Mouse (Mus musculus) heart, embryonic 15.5 days (tissue): ENCODE measurements around the gene Slc4a2. TPM values are rescaled to one million over a fixed set of nuclear protein-coding genes. Genes with fewer than 3 reads are reported as not detected.

Experiments
- ATAC-seq: fragments of 200-750 bp; cut with Nextera tagmentation; replicated peaks from 2 replicates; pipeline ENCODE4 v1.8.0; 2017; ENCODE audit warnings: low read depth, moderate TSS enrichment; ENCODE audit not compliant: insufficient number of reproducible peaks, insufficient read depth, low FRiP score
- H3K27ac ChIP-seq: fragments of 300-500 bp; sonication (generic); 2 replicates; pipeline ENCODE4 v1.5.1; 2015; ENCODE audit warnings: mild to moderate bottlenecking, inconsistent platforms
- H3K27me3 ChIP-seq: fragments of 300-500 bp; sonication (generic); 2 replicates; pipeline ENCODE4 v1.6.1; 2015; ENCODE audit warnings: inconsistent platforms
- H3K36me3 ChIP-seq: fragments of 300-500 bp; sonication (generic); 2 replicates; pipeline ENCODE4 v1.6.1; 2015; ENCODE audit warnings: mild to moderate bottlenecking, inconsistent platforms
- H3K4me1 ChIP-seq: fragments of 300-500 bp; sonication (generic); replicated peaks from 2 replicates; pipeline ENCODE4 v1.6.1; 2015; ENCODE audit warnings: inconsistent platforms
- H3K4me2 ChIP-seq: fragments of 300-500 bp; sonication (generic); 2 replicates; pipeline ENCODE4 v1.6.1; 2015; ENCODE audit warnings: inconsistent platforms, mild to moderate bottlenecking, moderate library complexity
- H3K4me3 ChIP-seq: fragments of 300-500 bp; sonication (generic); 2 replicates; pipeline ENCODE4 v1.5.1; 2015; ENCODE audit warnings: mild to moderate bottlenecking, inconsistent platforms
- H3K9ac ChIP-seq: fragments of 300-500 bp; sonication (generic); 2 replicates; pipeline ENCODE4 v1.6.1; 2015; ENCODE audit warnings: mild to moderate bottlenecking, inconsistent platforms
- H3K9me3 ChIP-seq: fragments of 300-500 bp; sonication (generic); replicated peaks from 2 replicates; pipeline ENCODE4 v1.6.1; 2016; ENCODE audit warnings: inconsistent platforms
- WGBS: fragments of 180-500 bp; shearing (Covaris S2); methylation state at CpG from one replicate; pipeline ENCODE4 v1.1.7; 2015; ENCODE audit warnings: mixed read lengths; 5-methylcytosine and 5-hydroxymethylcytosine counted together
- polyA plus RNA-seq: library from polyadenylated mRNA; unstranded; fragments of >200 nt; fragmentation: Nextera tagmentation; extraction: Ambion mirVana; gene quantifications from 2 replicates; pipeline ENCODE4 v1.2.1, GENCODE M21; 2015

Slc4a2 gene
- polyA plus RNA-seq, 1 experiment from 2014 or later, result 25.6 TPM

DNA sequence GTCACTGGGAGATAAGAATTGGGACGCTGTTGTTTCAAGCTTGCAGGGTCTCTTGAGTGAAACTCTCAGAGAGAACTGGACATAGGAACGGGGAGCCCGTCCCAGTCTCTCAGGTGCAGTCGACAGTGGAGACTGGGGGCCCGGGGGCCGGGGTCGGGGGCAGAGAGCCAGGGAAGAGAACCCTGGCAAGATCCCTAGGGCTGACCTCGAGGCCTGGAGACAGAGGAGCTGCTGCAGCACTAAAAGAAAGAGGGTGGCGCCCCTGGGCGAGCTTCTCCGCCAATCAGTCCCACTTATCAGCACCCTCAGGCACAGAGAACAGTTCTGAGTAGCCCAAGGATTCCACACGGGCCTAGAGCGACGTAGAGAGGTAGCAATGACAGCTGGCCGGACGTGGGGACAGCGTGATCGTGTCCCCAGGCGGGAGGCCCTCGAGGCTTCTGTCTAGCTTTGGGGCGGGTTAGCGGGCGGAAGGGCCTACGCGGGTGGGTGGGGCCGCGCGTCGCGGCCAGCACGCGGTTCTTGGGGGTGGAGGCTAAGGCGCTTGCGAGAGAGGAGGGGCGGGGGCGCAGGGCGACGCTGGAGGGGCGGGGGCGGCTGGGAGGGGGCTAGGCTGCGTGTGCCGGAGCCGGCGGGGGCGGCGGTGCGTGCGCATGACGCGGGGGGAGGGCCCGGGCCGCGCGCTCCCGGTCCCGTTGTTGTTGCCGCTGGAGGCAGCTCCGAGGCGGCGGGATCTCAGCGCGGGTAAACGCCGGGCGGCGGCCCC lies 27.8 kb downstream of the Slc4a2 start:
- no peaks in the 10 kb centered on the region for H3K27me3 ChIP-seq
- ATAC-seq, result peak; percentile 79
- H3K9ac ChIP-seq, result peak overlapping the region; percentile 86
- H3K27ac ChIP-seq, result peak overlapping the region; percentile 95
- peaks cover 55% of the 10 kb centered on the region for H3K4me1 ChIP-seq
- 4% methylated on average over 38 of the region's 66 CpGs for WGBS
- peak overlapping the region; percentile 84 for H3K4me2 ChIP-seq
- peak overlapping the region; percentile 65 for H3K4me3 ChIP-seq
- no peaks in the 10 kb centered on the region for H3K9me3 ChIP-seq
- no peaks in the 10 kb centered on the region for H3K36me3 ChIP-seq

DNA sequence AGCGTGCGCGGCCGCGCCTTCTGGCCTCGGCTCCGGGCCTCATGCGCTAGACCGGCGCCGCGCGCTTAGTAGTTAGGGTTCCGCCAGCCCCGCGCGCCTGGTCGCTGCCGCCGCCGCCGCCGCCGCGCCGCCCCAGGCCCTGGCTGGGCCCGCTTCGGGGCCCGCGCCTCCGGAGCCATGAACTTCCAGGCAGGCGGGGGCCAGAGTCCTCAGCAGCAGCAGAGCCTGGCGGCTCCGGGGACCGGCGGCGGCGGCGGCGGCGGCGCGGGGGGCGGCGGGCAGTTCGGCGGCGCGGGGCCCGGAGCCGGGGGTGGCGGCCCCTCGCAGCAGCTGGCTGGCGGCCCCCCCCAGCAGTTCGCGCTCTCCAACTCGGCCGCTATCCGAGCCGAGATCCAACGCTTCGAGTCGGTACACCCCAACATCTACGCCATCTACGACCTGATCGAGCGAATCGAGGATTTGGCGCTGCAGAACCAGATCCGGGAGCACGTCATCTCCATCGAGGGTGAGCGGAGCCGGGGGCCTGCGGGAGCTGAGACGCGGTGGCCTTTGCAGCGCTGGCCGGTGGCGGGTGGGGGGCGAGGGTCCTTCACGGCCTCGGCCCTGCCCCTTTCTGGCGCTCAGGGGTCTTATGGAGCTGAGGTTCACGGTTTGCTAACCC lies 28.5 kb downstream of the Slc4a2 start, which contains the start of gene Agap3:
Gene Agap3 (plus strand): TSS at position 148 of the 661 bp plus-strand sequence.
- ATAC-seq, result peak; percentile 19
- Histone ChIP-seq H3K4me2 (peak within 1 kb of the TSS; percentile 84), H3K27me3 (no peaks in the 10 kb centered on the region), H3K36me3 (no peaks in the 10 kb centered on the region), H3K4me1 (peaks cover 50% of the 10 kb centered on the region), H3K9ac (peak within 1 kb of the TSS; percentile 86), H3K27ac (peak within 1 kb of the TSS; percentile 95), H3K9me3 (no peaks in the 10 kb centered on the region), H3K4me3 (peak within 1 kb of the TSS; percentile 65)
- under 1% methylated on average over 72 of the region's 85 CpGs for WGBS

DNA sequence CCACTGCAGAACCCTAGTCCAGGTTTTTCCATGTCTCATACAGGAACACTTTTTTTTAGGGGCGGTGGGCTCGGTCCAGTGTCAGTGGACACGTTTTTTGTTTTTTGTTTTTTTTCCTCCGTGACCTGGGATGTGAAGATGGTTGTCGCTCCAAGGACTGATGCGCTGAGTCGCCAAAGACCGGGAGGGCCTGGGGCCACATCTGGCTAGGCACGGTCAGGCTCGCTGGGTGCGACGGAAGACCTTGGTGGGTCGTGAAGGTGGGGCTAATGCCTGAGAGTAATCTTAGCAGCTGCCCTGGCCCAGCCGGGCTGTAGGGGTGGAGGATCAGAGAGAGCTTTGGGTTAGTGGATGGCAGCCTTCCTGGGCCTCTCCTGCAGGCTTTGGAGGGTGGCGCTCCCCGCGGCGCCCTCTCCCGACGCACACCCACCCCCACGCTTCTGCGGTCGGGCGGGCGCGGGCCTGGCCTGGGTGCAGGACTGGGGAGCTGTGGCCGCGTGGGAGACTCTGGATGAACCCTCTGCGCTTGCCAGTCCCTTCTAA lies 29.1 kb downstream of the Slc4a2 start:
- peak overlapping the region; percentile 84 for H3K4me2 ChIP-seq
- H3K27me3 ChIP-seq, result no peaks in the 10 kb centered on the region
- H3K27ac ChIP-seq, result peak overlapping the region; percentile 95
- no peaks in the 10 kb centered on the region for H3K9me3 ChIP-seq
- H3K4me1 ChIP-seq, result peaks cover 45% of the 10 kb centered on the region
- no peaks in the 10 kb centered on the region for H3K36me3 ChIP-seq
- ATAC-seq, result peak; percentile 22
- peak overlapping the region; percentile 86 for H3K9ac ChIP-seq
- under 1% methylated on average over 28 of the region's 29 CpGs for WGBS
- peak overlapping the region; percentile 65 for H3K4me3 ChIP-seq

DNA sequence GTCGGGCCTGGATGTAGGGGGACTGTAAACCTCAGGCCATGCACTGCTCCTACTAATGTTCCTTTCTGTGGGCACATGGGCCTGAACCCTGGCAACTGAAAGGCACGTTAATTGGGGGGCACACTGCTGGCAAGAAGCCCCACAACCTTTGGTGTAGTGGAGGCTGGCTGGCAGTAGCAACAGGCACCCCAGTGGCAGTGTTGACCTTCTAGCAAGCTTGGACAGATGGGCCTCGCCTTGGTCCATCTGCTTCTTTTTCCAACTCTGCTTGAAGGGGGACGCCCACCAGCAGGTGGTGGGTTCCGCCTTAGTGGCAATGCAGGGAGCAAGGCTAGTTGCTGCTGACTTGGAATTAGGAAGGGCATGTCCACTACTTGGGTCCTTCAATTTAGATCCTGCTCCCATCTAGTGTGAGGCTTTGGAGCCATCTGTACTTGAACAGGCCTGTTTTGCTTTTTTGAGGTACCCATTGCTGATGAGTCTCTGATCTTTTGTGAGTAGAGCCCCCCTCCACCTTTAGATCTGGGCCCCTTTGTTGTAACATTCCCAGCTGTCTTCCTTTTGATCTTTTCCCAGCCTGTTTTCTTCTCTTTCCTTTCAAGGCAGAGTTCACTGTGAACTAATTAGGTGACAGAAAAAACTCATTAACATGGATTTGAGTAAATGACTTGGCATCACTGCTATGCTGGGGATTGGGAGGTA lies 29.8 kb downstream of the Slc4a2 start:
- 25% methylated on average over 5 of the region's 5 CpGs for WGBS
- ATAC-seq, result no peak

DNA sequence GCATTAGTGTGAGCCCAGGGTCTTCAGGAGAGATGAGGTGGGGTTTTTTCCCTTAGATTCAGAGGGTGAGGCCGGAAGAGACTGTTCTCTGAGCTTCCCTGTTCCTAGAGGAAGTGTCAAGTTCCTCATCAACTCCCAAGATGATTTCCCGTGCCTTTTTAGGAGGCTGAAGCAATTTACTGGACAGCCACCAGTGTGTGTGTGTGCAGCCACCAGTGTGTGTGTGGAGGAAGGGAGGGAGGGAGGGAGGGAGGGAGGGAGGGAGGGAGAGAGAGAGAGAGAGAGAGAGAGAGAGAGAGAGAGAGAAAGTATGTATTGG lies 30.3 kb downstream of the Slc4a2 start:
- peak overlapping the region; percentile 86; the same call in 1 of the 2 replicates for H3K9ac ChIP-seq
- 32% methylated on average over 2 of the region's 2 CpGs for WGBS

More for the DNA sequence above, 29.8 kb downstream of the Slc4a2 start:
- Histone ChIP-seq H3K36me3 (no peaks in the 10 kb centered on the region), H3K4me1 (peaks cover 41% of the 10 kb centered on the region), H3K27ac (peak overlapping the region; percentile 95), H3K9ac (peak overlapping the region; percentile 86), H3K4me2 (peak overlapping the region; percentile 84), H3K9me3 (no peaks in the 10 kb centered on the region), H3K27me3 (no peaks in the 10 kb centered on the region), H3K4me3 (peak overlapping the region; percentile 65)

DNA sequence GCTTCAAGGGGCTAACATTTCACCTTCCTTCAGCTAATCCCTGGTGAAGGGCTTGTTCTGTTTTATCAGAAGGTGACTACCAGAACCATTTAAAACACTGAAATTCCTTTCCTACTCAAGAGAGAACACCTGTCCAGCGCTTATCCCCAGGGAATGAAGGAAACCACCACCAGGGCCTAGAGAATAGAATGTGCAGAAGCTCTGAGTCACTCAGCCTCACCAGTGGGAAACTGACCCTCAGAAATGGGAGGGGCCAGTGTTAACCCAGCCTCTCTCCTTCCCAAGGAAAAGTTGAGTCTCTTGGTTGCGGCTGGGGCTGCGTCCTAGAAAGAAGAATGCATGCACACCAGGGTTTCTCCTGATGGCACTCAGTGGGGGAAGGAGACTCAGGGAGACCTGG lies 31.4 kb downstream of the Slc4a2 start:
- peaks cover 41% of the 10 kb centered on the region for H3K4me1 ChIP-seq
- 63% methylated on average over 3 of the region's 3 CpGs for WGBS
- no peak overlapping the region for H3K9ac ChIP-seq
- H3K27ac ChIP-seq, result peak overlapping the region; percentile 68
- ATAC-seq, result no peak
- peaks cover 3% of the 10 kb centered on the region; the same call in 1 of the 2 replicates for H3K36me3 ChIP-seq
- H3K27me3 ChIP-seq, result no peaks in the 10 kb centered on the region
- no peak overlapping the region for H3K4me3 ChIP-seq
- H3K9me3 ChIP-seq, result no peaks in the 10 kb centered on the region
- H3K4me2 ChIP-seq, result peak overlapping the region; percentile 84

More for the DNA sequence above, 30.3 kb downstream of the Slc4a2 start:
- H3K4me3 ChIP-seq, result peak overlapping the region; percentile 65
- H3K4me1 ChIP-seq, result peaks cover 41% of the 10 kb centered on the region
- H3K36me3 ChIP-seq, result peaks cover 3% of the 10 kb centered on the region; the same call in 1 of the 2 replicates
- no peaks in the 10 kb centered on the region for H3K9me3 ChIP-seq
- no peak for ATAC-seq
- H3K4me2 ChIP-seq, result peak overlapping the region; percentile 84
- no peaks in the 10 kb centered on the region for H3K27me3 ChIP-seq
- peak overlapping the region; percentile 95; the same call in 1 of the 2 replicates for H3K27ac ChIP-seq

DNA sequence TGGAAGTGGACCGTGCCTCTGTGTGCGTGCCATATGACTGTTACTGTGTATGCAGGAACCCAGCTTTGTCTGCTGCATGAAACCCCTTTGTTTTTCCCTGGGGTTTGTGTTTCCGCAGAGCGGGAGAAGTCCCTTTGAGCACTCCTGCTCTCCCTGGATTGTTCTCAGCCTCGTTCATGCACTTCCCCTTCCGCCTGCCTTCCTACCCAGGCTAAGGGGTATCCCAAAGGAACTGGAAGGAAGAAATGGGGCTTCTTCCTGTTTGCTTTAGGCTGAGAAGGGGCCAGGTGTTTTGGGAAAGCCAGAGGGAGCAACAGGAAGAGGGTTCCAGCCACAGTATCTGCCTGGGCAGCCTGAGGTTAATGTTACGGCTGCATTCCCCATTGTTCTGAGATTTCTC lies 32.0 kb downstream of the Slc4a2 start:
- Histone ChIP-seq H3K4me2 (peak overlapping the region; percentile 24), H3K36me3 (peaks cover 3% of the 10 kb centered on the region; the same call in 1 of the 2 replicates), H3K4me3 (no peak overlapping the region), H3K9ac (peak overlapping the region; percentile 6; the same call in 1 of the 2 replicates), H3K4me1 (peaks cover 41% of the 10 kb centered on the region), H3K27me3 (no peaks in the 10 kb centered on the region), H3K9me3 (no peaks in the 10 kb centered on the region), H3K27ac (peak overlapping the region; percentile 68)
- no peak for ATAC-seq
- WGBS, result 67% methylated on average over 7 of the region's 7 CpGs

DNA sequence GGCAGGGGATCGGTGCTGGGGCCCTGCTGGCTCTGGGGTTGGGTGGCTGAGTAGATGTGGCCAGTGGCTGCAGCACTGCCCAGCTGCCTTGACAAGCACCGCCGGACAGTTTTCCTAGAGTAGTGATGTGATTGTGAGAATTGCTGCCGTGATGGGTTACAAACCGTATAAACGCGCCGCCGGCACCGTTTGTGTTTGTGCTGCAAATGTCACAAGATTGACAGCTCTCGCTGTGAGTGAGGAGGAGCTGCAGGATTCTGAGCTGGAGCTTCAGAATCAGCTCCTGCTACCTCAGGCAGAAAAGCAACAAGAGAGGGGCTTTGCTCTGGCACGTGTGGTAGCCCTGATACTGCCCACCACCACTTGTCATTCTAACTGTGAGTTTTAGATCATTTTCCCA lies 43.1 kb downstream of the Slc4a2 start:
- 61% methylated on average over 12 of the region's 12 CpGs for WGBS
- H3K27ac ChIP-seq, result no peak overlapping the region
- H3K4me3 ChIP-seq, result no peak overlapping the region
- no peak overlapping the region for H3K9ac ChIP-seq
- H3K27me3 ChIP-seq, result no peaks in the 10 kb centered on the region
- no peak overlapping the region for H3K4me2 ChIP-seq
- H3K9me3 ChIP-seq, result no peaks in the 10 kb centered on the region
- H3K4me1 ChIP-seq, result 0 out of 2 replicates have a peak, but pooled peaks cover 10% of the 10 kb centered on the region
- ATAC-seq, result no peak
- H3K36me3 ChIP-seq, result no peaks in the 10 kb centered on the region

DNA sequence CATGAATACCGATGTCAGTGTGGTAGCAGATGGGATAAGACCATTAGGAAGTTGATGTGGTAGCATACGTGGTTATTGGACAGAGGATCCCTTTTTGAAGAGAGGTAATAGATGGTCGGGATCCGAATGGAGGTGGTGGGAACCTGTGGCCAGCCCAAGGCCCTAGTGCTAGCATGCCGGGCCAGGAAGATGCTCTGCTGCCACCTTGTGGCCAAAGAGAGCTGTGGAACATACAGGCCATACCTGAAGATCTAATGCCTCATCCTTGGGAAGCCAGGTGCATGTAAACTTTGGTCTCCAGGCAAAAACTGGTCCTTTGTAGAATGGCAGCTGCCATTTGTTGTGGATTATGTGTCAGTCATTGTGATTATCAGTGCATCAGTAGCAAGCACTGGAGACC lies 47.0 kb downstream of the Slc4a2 start:
- H3K9me3 ChIP-seq, result no peaks in the 10 kb centered on the region
- H3K27me3 ChIP-seq, result 0 out of 2 replicates have a peak, but pooled peaks cover 4% of the 10 kb centered on the region
- no peaks in the 10 kb centered on the region for H3K36me3 ChIP-seq
- H3K4me3 ChIP-seq, result no peak overlapping the region
- peaks cover 42% of the 10 kb centered on the region for H3K4me1 ChIP-seq
- H3K27ac ChIP-seq, result no peak overlapping the region
- H3K9ac ChIP-seq, result no peak overlapping the region
- H3K4me2 ChIP-seq, result no peak overlapping the region
- WGBS, result 12% methylated on average over 5 of the region's 5 CpGs
- ATAC-seq, result no peak

DNA sequence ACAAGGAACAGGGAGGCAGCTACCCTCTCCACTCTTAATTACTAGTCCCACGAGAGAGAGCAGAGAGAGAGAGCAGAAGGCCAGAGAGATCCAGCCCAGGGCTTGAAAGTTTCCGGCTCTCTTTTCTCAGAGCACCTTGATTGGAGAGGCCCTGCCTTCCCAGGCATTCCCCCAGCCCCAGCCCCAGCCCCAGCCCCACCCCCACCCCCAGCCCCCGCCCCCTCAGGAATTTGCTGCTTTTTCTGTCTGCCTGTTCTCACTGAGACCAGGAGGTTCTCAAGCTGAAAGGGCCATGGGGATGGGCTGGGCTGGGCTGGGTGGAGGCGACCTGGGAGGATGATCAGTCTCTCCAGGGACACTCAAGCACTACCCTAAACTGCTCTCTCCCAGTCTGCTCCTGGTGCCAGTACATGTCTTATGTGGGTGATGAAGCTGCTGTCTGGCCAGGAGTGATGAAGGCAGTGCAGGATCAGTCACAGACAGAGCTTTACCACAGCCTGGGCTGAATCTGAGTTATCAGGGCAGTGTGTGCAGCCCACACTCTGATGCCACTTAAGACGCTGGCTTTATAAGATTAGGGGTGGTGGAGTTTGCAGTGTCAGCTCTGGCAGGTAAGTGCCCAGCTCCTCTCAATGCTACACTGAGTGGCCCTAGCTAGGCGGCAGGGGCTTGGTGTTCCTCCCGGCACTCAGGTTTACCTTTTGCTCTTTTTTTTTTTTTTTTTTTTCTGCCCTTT lies 49.4 kb downstream of the Slc4a2 start:
- Histone ChIP-seq H3K4me3 (no peak overlapping the region), H3K27me3 (0 out of 2 replicates have a peak, but pooled peaks cover 4% of the 10 kb centered on the region), H3K9ac (no peak overlapping the region), H3K36me3 (peaks cover 6% of the 10 kb centered on the region; the same call in 1 of the 2 replicates), H3K27ac (no peak overlapping the region), H3K4me2 (no peak overlapping the region), H3K4me1 (peaks cover 43% of the 10 kb centered on the region), H3K9me3 (no peaks in the 10 kb centered on the region)
- no peak for ATAC-seq
- 35% methylated on average over 7 of the region's 7 CpGs for WGBS
